Mouse (Mus musculus) liver, adult 2 months (tissue): ENCODE results near the gene Madcam1.

ENCODE experiments used
- CTCF ChIP-seq: fragments of 200-500 bp; IDR thresholded peaks from 2 replicates; pipeline ENCODE4 v1.5.1; 2011; ENCODE audit warnings: low read depth, low read length, control low read depth
- POLR2A ChIP-seq: fragments of 200-500 bp; IDR thresholded peaks from 2 replicates; pipeline ENCODE4 v1.6.1; 2011; ENCODE audit warnings: low read length, control low read depth; ENCODE audit not compliant: insufficient read depth; ENCODE audit errors: extremely low read depth

DNA sequence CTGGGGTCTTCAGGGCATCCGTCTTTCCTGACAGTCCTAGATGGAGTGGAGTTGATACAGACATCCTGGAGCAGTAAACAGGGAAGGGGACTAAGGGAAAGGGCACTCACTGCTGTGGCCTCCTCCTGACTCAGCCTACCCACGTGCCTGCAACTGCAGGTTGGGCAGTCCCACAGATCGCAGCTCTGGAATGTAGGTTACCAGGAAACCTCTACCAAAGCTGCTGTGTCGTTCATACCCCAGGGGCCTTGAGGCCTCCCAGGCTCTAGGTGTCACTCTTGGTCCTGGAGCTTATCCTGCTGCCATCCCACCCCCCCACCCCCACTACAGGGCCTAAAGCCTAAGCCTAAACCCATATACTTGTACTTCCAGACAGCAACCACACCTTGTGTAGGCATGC, 43.4 kb downstream of the Madcam1 start:
- TF ChIP-seq POLR2A (no peak), CTCF (no peak)
